Mouse (Mus musculus): ENCODE results near the gene Kcnn4. TPM values are rescaled to one million over a fixed set of nuclear protein-coding genes. Genes with fewer than 3 reads are reported as not detected.
A peak's percentile ranks its signal among the peaks of the same experiment; 100 is the strongest.

Gene Kcnn4
- polyA plus RNA-seq, 1 experiment = 0.59 TPM

DNA sequence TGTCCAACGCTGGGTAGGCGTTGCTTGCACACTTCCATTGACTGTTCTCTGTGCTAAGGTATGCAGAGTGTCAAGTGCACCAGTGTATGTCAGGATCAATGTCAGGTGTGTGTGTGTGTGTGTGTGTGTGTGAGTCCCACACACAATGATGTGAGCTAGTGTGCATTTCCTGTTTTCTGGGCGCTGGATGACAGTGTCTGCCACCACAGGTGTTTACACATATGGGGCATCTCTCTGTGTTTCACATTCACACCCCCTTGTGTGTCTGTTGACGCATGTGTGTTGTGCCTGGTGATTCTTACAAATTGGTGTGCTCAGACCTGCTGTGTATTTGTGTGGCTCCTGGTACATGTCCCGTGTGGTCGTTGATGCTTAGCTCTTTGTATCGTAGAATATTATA lies 1.1 kb upstream of the Kcnn4 start:
- DNase-seq = no peak
- WGBS = 84% methylated on average over 7 of the region's 7 CpGs
- Histone ChIP-seq H3K27ac (ENCODE audit: insufficient read depth, low read length) (no peak overlapping the region), H3K27me3 (ENCODE audit: control insufficient read depth, insufficient read depth, low read length) (no peaks in the 10 kb centered on the region), H3K4me1 (ENCODE audit: control insufficient read depth, insufficient read depth, low read length) (peaks cover 6% of the 10 kb centered on the region), H3K4me3 (replicated peaks; ENCODE audit: insufficient read depth, low read depth, low read length) (no peak overlapping the region)
- TF ChIP-seq POLR2A (IDR thresholded peaks at IDR 0.05; ENCODE audit: borderline replicate concordance, insufficient read depth, low read length) = no peak
- no peak for TF ChIP-seq CTCF (IDR thresholded peaks at IDR 0.05; ENCODE audit: borderline replicate concordance, insufficient read depth, low read depth, low read length)

DNA sequence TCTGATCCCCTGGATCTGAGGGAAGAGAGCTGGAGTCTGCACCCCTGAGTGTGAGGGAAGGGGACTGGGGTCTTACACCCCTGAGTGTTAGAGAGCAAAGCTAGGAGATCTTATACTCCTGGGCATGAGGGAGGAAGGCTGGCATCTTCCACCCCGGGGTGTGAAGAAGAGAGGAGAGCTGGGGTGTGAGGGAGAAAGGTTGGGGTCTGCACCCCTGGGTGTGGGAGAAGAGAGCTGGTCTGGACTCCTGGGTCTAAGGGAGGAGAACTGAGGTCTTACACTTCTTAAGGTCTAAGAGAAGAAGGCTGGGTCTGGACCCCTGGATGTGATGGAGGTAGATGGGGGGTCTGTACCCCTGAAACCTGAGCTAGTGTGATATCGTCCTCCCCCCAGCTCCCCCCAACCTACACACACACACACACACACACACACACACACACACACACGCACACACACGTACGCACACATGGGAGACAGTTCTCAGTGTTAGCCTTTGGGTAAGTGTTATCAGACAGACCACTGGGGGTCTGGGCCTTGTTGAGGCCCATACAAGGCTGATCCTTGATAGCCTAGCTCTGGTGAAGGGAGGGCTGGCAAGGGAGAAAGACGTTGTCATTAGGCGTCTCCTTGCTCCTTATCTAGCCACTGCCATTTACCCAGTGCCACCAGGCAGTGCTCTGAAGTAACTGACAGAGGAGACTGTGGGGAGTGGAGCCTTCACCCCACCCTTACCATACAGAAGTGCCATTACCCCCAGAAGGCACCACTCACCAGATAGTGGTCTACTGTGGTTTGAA lies 1.1 kb downstream of the Kcnn4 start:
- no peaks in the 10 kb centered on the region for H3K27me3 ChIP-seq (ENCODE audit: control insufficient read depth, insufficient read depth, low read length)
- H3K4me3 ChIP-seq (replicated peaks; ENCODE audit: insufficient read depth, low read depth, low read length) = no peak overlapping the region
- no peak for TF ChIP-seq CTCF (IDR thresholded peaks at IDR 0.05; ENCODE audit: borderline replicate concordance, insufficient read depth, low read depth, low read length)
- TF ChIP-seq POLR2A (IDR thresholded peaks at IDR 0.05; ENCODE audit: borderline replicate concordance, insufficient read depth, low read length) = no peak
- no peak for DNase-seq
- 82% methylated on average over 7 of the region's 7 CpGs for WGBS
- H3K4me1 ChIP-seq (ENCODE audit: control insufficient read depth, insufficient read depth, low read length) = peaks cover 6% of the 10 kb centered on the region
- H3K27ac ChIP-seq (ENCODE audit: insufficient read depth, low read length) = no peak overlapping the region

DNA sequence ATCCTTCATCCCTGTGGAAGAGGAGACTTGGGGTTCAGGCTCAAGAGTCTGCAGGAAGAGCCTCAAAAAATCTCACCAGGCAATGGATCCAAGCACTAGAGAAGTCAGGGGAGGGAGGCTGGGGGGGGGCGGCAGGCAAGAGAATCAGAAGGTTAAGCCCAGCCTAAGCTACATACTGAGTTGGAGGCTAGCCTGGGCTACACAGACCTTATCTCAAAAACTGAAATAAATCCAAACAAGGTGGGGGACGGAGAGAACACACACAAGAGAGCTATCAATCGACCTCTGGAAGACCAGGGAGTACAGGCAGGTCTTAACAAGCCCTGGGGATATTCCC lies 1.7 kb downstream of the Kcnn4 start:
- H3K4me3 ChIP-seq (replicated peaks; ENCODE audit: insufficient read depth, low read depth, low read length) = no peak overlapping the region
- DNase-seq = no peak
- 74% methylated on average over 3 of the region's 3 CpGs for WGBS
- H3K4me1 ChIP-seq (ENCODE audit: control insufficient read depth, insufficient read depth, low read length) = peaks cover 6% of the 10 kb centered on the region
- H3K27ac ChIP-seq (ENCODE audit: insufficient read depth, low read length) = no peak overlapping the region
- H3K27me3 ChIP-seq (ENCODE audit: control insufficient read depth, insufficient read depth, low read length) = no peaks in the 10 kb centered on the region
- TF ChIP-seq CTCF (IDR thresholded peaks at IDR 0.05; ENCODE audit: borderline replicate concordance, insufficient read depth, low read depth, low read length) = no peak

DNA sequence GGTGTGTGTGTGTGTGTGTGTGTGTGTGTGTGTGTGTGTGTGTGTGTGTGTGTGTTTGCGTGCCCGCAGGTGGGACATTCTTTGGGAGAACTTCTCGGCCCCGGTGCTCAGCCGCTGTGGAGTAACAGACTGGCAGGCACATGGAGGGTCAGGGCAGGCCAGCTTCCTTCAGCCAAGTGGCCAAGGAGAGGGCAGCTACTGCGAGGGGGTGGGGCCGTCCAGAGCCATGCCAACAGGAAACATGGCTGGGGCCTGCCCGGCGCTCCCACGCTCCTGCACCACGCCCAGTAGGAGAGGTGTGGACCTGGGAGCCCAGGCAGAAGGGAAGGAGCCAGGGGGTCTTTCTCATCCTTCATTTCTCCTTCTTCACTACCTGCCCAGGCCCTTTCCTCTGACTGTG lies 2.2 kb downstream of the Kcnn4 start:
- no peak overlapping the region for H3K27ac ChIP-seq (ENCODE audit: insufficient read depth, low read length)
- no peak for DNase-seq
- peaks cover 6% of the 10 kb centered on the region for H3K4me1 ChIP-seq (ENCODE audit: control insufficient read depth, insufficient read depth, low read length)
- H3K4me3 ChIP-seq (replicated peaks; ENCODE audit: insufficient read depth, low read depth, low read length) = no peak overlapping the region
- 71% methylated on average over 11 of the region's 11 CpGs for WGBS
- TF ChIP-seq CTCF (IDR thresholded peaks at IDR 0.05; ENCODE audit: borderline replicate concordance, insufficient read depth, low read depth, low read length) (no peak), POLR2A (IDR thresholded peaks at IDR 0.05; ENCODE audit: borderline replicate concordance, insufficient read depth, low read length) (no peak)
- H3K27me3 ChIP-seq (ENCODE audit: control insufficient read depth, insufficient read depth, low read length) = no peaks in the 10 kb centered on the region

DNA sequence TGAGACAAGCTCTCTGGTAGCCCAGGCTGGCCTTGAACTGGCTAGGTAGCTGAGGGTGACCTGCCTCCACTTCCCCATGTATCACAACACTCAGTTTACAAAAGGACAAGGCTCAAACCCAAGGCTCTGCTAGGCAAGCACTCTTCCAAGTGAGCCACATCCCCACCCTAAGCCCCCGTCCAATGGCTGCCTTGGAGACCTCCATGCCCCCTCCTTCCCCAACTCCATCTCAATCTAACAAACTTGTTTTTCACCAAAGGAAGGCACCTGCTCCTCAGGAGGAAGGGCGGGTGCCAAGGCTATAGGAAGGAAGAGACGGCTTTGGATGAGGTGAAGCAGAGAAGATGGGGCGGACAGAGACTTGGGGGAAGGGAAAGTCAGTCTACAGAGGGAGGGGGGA lies 2.7 kb downstream of the Kcnn4 start:
- H3K4me1 ChIP-seq (ENCODE audit: control insufficient read depth, insufficient read depth, low read length) = peaks cover 8% of the 10 kb centered on the region
- no peak overlapping the region for H3K4me3 ChIP-seq (replicated peaks; ENCODE audit: insufficient read depth, low read depth, low read length)
- no peaks in the 10 kb centered on the region for H3K27me3 ChIP-seq (ENCODE audit: control insufficient read depth, insufficient read depth, low read length)
- no peak for TF ChIP-seq POLR2A (IDR thresholded peaks at IDR 0.05; ENCODE audit: borderline replicate concordance, insufficient read depth, low read length)
- TF ChIP-seq CTCF (IDR thresholded peaks at IDR 0.05; ENCODE audit: borderline replicate concordance, insufficient read depth, low read depth, low read length) = no peak
- 87% methylated on average over 4 of the region's 4 CpGs for WGBS
- DNase-seq = no peak
- no peak overlapping the region for H3K27ac ChIP-seq (ENCODE audit: insufficient read depth, low read length)

DNA sequence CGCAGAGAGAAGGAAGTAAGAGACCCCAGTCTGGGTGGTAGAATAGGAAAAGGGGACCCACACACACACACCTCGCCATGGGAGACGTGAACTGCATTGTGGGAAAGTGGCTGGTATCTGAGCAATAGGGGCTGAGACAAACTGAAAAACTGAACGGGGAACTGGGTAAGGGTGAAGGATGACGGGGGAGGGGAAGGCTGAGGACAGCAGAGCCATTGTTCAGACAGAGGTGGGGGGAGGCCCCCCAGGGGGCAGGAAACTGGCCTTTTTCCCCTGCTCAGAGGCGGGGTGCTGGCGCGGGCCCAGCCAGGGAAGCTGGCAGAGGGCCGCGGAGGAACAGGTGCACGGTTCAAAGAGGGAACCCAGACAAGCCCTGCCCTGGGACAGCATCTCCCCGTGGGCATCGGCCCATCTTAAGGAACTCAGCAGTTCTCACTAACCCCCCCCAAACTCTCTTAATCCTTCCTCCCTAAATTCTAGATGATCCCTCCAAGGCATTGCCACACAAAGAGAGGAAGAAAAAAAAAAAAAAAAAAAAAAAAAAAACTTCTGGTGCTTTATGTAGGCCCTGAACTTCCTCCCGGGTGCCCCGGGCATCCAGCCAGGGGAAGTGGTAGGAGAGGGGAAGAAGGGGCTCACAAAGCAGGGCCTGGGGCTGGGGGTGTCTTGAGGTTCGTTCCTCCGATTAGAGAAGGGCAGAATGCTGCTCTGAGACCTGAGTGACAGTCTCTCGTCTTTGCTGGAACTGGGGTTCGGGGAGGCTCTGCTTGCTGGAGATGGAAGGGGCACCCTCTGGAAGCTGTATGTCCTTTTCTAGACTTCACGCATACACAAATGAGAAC lies 3.7 kb downstream of the Kcnn4 start:
- TF ChIP-seq CTCF (IDR thresholded peaks at IDR 0.05; ENCODE audit: borderline replicate concordance, insufficient read depth, low read depth, low read length) (no peak), POLR2A (IDR thresholded peaks at IDR 0.05; ENCODE audit: borderline replicate concordance, insufficient read depth, low read length) (no peak)
- no peak overlapping the region for H3K27ac ChIP-seq (ENCODE audit: insufficient read depth, low read length)
- 18% methylated on average over 20 of the region's 20 CpGs for WGBS
- H3K27me3 ChIP-seq (ENCODE audit: control insufficient read depth, insufficient read depth, low read length) = no peaks in the 10 kb centered on the region
- H3K4me3 ChIP-seq (replicated peaks; ENCODE audit: insufficient read depth, low read depth, low read length) = no peak overlapping the region
- peaks cover 8% of the 10 kb centered on the region for H3K4me1 ChIP-seq (ENCODE audit: control insufficient read depth, insufficient read depth, low read length)
- peak; percentile 49 to 50 for DNase-seq

DNA sequence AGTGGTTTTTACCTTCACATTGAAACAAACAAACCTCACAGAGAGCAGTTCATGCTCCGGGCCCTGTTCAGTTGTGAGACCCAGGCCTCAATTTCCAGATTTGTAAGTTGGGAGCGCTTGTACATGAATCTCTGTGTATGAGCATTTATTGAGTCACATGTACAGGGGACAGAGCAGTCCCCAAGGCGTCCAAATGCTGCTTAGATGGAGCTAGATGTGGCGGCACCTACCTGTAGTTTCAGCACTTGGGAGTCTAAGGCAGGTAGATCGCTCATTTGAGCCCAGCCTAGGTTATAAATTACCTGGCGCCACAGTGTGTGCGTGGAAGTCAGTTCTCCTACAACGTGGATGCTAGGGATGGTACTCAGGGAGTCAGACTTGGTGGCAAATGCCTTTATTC lies 6.4 kb downstream of the Kcnn4 start:
- 94% methylated on average over 8 of the region's 8 CpGs for WGBS
- no peak overlapping the region for H3K27ac ChIP-seq (ENCODE audit: insufficient read depth, low read length)
- DNase-seq = no peak
- H3K4me3 ChIP-seq (replicated peaks; ENCODE audit: insufficient read depth, low read depth, low read length) = no peak overlapping the region
- H3K27me3 ChIP-seq (ENCODE audit: control insufficient read depth, insufficient read depth, low read length) = no peaks in the 10 kb centered on the region
- H3K4me1 ChIP-seq (ENCODE audit: control insufficient read depth, insufficient read depth, low read length) = peaks cover 8% of the 10 kb centered on the region
- TF ChIP-seq POLR2A (IDR thresholded peaks at IDR 0.05; ENCODE audit: borderline replicate concordance, insufficient read depth, low read length) (no peak), CTCF (IDR thresholded peaks at IDR 0.05; ENCODE audit: borderline replicate concordance, insufficient read depth, low read depth, low read length) (no peak)

Measured in cerebellum, adult 2 months (tissue).